Mouse (Mus musculus) olfactory bulb, adult 2 months (tissue): ENCODE results near the gene Ube4b.

Source experiments
- CTCF ChIP-seq: fragments of 200-500 bp; IDR thresholded peaks from 2 replicates; pipeline ENCODE4 v1.5.1; 2012; ENCODE audit warnings: low read depth, mild to moderate bottlenecking, low read length, moderate library complexity; ENCODE audit not compliant: insufficient read depth
- POLR2A ChIP-seq: fragments of 200-500 bp; IDR thresholded peaks from 2 replicates; pipeline ENCODE4 v1.6.1; 2012; ENCODE audit warnings: mild to moderate bottlenecking, low read depth, low read length, moderate library complexity; ENCODE audit not compliant: insufficient read depth

DNA sequence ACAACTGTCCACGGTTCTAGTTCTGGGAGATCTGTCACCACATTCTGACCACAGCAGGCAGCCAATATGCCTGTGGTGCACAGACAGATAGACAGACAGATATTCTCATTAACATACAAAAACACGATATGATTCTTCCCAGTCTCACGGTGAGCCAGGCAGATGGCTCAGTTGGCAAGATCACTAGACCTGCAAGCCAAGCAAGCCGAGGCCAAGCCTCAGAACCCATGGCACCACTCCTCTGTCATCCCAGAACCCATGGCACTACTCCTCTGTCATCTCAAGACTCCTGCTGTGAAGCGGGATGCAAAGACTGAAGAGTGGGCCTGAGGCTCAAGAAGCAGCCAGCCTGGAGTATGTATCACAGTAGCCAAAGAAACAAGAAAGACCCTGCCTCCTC is 3.0 kb upstream of the Ube4b start:
- no peak for TF ChIP-seq POLR2A
- no peak for TF ChIP-seq CTCF
